Mouse (Mus musculus) ES-E14 (cell line): ENCODE measurements around the gene Rnf149.

Experiments
- CHD2 ChIP-seq: IDR thresholded peaks from 2 replicates; pipeline ENCODE4 v1.6.1; 2014; ENCODE audit warnings: mild to moderate bottlenecking, low read depth, low read length, inconsistent platforms
- MAFK ChIP-seq: IDR thresholded peaks from 2 replicates; pipeline ENCODE4 v1.6.1; 2014; ENCODE audit warnings: mild to moderate bottlenecking, low read depth, low read length, inconsistent platforms; ENCODE audit not compliant: insufficient read depth
- ZC3H11A ChIP-seq: IDR thresholded peaks from 2 replicates; pipeline ENCODE4 v1.6.1; 2012; ENCODE audit warnings: low read depth, mild to moderate bottlenecking, inconsistent platforms, low read length, borderline replicate concordance
- ZNF384 ChIP-seq: IDR thresholded peaks from 2 replicates; pipeline ENCODE4 v1.6.1; 2012; ENCODE audit warnings: low read depth, low read length, inconsistent platforms

DNA sequence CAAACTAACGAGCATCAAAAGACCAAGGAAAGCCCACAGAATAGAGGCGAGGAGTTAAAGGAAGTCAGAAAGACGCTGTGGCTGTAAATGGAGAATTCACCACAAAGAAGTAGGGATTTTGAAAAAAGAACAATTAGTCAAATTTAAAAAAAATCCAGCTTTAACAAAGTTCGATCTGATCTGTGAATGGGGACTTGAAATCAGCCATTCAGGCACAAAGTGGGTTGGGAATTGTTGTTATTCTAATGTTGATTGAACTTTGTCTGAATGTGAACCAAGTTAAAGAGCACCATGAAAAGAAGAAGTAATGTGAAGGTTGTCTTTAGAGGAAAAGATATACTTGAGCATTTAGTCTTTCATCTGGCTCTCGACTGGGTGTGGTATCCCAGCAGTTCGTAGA, 48.9 kb downstream of the Rnf149 start:
- TF ChIP-seq ZNF384 (peak; percentile 86), ZC3H11A (no peak), CHD2 (0 out of 2 replicates have a peak, but pooled peaks have one; percentile 53), MAFK (no peak)
